ENCODE assay signal across 9 mouse cellular contexts in the genomic region with DNA sequence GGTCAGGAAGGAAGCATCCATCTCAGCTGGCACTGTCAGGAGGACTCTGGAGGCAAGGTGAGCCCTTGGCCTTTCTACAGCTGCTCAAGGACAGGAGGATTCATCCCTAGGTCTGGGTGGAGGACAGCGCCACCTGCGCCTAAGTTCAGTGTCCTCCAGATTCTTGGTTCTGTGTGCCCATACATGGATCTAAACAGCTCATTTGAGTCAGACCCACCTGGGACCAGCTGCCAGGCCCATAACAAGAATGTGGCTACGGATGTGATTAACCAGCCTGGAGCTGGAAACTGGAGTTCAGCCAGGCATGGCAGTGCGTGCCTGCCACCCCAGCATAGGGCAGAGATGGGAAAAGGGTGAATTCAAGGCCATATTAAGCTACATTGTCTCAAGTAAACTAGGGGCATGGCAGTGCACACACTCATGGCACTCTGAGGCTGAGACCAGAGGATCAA. TPM values are rescaled to one million over a fixed set of nuclear protein-coding genes. Genes with fewer than 3 reads are reported as not detected.
DNase-seq lines count a peak whose midpoint lies in the region; ATAC-seq and TF ChIP-seq lines count a peak whose summit lies in the region.
"Had no signal": no experiment of that assay in that cellular context is flagged by ENCODE, and none has a peak within 500 bp of the region (broad histone marks: within the 10 kb centered on the region; RNA-seq: fewer than 3 reads in every experiment).

No protein-coding gene starts in this region.

- peaks cover 100% of the 10 kb centered on the region for H3K79me2 ChIP-seq in C2C12 (ENCODE audit: control insufficient read depth, insufficient read depth)

- TF ChIP-seq POLR2A in cerebellum, adult 2 months (IDR thresholded peaks at IDR 0.05; ENCODE audit: borderline replicate concordance, insufficient read depth, low read length) = no peak

- TF ChIP-seq CTCF in C2C12 (IDR thresholded peaks at IDR 0.05; ENCODE audit: control insufficient read depth, insufficient read depth, insufficient read length) (peak; percentile 4), Patski (IDR thresholded peaks at IDR 0.05) (no peak)
- no peak for TF ChIP-seq CTCF in cerebellum, adult 2 months (IDR thresholded peaks at IDR 0.05; ENCODE audit: borderline replicate concordance, insufficient read depth, low read depth, low read length)

- in situ Hi-C loops in Patski (cut with MboI; ENCODE audit: low pct_unique_long_range_greater_than_20kb) = no loop called here

- ATAC-seq in Patski = peak; percentile 44
- ATAC-seq in intestine, embryonic 14.5 days (replicated peaks; ENCODE audit: low FRiP score, low TSS enrichment, low read depth) = peak; percentile 10; the same call in 1 of the 2 replicates

- WGBS in intestine, embryonic 14.5 days = 65% methylated on average over 4 of the region's 4 CpGs
- WGBS in midbrain, embryonic 10.5 days = 49% methylated on average over 4 of the region's 4 CpGs
- 51% methylated on average over 4 of the region's 4 CpGs for WGBS in cerebellum, adult 2 months

- no peaks in the 10 kb centered on the region for H3K9me3 ChIP-seq in intestine, embryonic 14.5 days (ENCODE audit: control insufficient read depth, low read length)
- H3K9me3 ChIP-seq in midbrain, embryonic 10.5 days (replicated peaks) = no peaks in the 10 kb centered on the region

- H3ac ChIP-seq in C2C12 (ENCODE audit: control insufficient read depth, insufficient read length, low read depth) = no peak overlapping the region

- H3K4me2 ChIP-seq in intestine, embryonic 14.5 days (ENCODE audit: low read length) = peak overlapping the region; percentile 9; the same call in 1 of the 2 replicates

- intact Hi-C loops in left cerebral cortex, postnatal 10 days (cut with DNase I) = no loop called here

- DNase-seq in Patski (ENCODE audit: low read depth, low spot score) = no peak
- no peak for DNase-seq in intestine, embryonic 14.5 days (ENCODE audit: low spot score)
- DNase-seq in midbrain, embryonic 10.5 days (ENCODE audit: low spot score) = no peak
- DNase-seq in left cerebral cortex, postnatal 10 days (ENCODE audit: extremely low spot score in 1 of 2, low spot score in 2 of 2) = no peak
- DNase-seq in cerebellum, adult 18-20 months = no peak
- DNase-seq in cerebellum, adult 2 months = no peak
- no peak for DNase-seq in frontal cortex, adult 2 months (ENCODE audit: extremely low spot score in 1 of 2, low spot score in 1 of 2)
- DNase-seq: adrenal gland, adult 8-10 months had no signal

- H3K4me3 ChIP-seq in C2C12 (ENCODE audit: insufficient read depth, poor library complexity, severe bottlenecking) = no peak overlapping the region
- H3K4me3 ChIP-seq in intestine, embryonic 14.5 days (ENCODE audit: low read depth, low read length) = no peak overlapping the region
- peak overlapping the region; percentile 41 for H3K4me3 ChIP-seq in midbrain, embryonic 10.5 days
- H3K4me3 ChIP-seq in cerebellum, adult 2 months (replicated peaks; ENCODE audit: insufficient read depth, low read depth, low read length) = no peak overlapping the region

- peaks cover 56% of the 10 kb centered on the region for H3K36me3 ChIP-seq in C2C12 (ENCODE audit: control insufficient read depth, insufficient read depth)
- H3K36me3 ChIP-seq in intestine, embryonic 14.5 days (ENCODE audit: control insufficient read depth, insufficient read depth, low read length) = no peaks in the 10 kb centered on the region
- H3K36me3 ChIP-seq in midbrain, embryonic 10.5 days = peaks cover 20% of the 10 kb centered on the region; the same call in 1 of the 2 replicates

- POLR2A ChIA-PET in Patski (lab: Charles Lee) = interaction anchor here (1.2 to 1.6 kb wide), 2 partner anchors 13 to 21 kb away, joined by 4 to 10 read pairs; no protein-coding TSS in a partner anchor

- H3K27me3 ChIP-seq in C2C12 (ENCODE audit: control insufficient read depth, insufficient read depth, insufficient read length) (no peaks in the 10 kb centered on the region), Patski (no peaks in the 10 kb centered on the region)
- H3K27me3 ChIP-seq in intestine, embryonic 14.5 days (replicated peaks; ENCODE audit: control insufficient read depth, insufficient read depth, low read length) = no peaks in the 10 kb centered on the region
- H3K27me3 ChIP-seq in midbrain, embryonic 10.5 days (ENCODE audit: low read depth, poor library complexity, severe bottlenecking) = no peaks in the 10 kb centered on the region
- no peaks in the 10 kb centered on the region for H3K27me3 ChIP-seq in cerebellum, adult 2 months (ENCODE audit: control insufficient read depth, insufficient read depth, low read length)

- H3K4me1 ChIP-seq in intestine, embryonic 14.5 days (replicated peaks; ENCODE audit: control insufficient read depth, insufficient read depth, low read length) = peaks cover 32% of the 10 kb centered on the region
- peaks cover 77% of the 10 kb centered on the region for H3K4me1 ChIP-seq in midbrain, embryonic 10.5 days
- H3K4me1 ChIP-seq in cerebellum, adult 2 months (ENCODE audit: control insufficient read depth, insufficient read depth, low read length) = no peaks in the 10 kb centered on the region

- CTCF ChIA-PET in Patski (lab: Charles Lee) = interaction anchor here (0.8 to 2.0 kb wide), 12 partner anchors 8 to 99 kb away, joined by 3 to 33 read pairs (median 4); no protein-coding TSS in a partner anchor

- no peak overlapping the region for H3K9ac ChIP-seq in intestine, embryonic 14.5 days (ENCODE audit: low read length)

- H3K79me3 ChIP-seq in C2C12 (ENCODE audit: low read depth) = peaks cover 79% of the 10 kb centered on the region

- H3K27ac ChIP-seq in intestine, embryonic 14.5 days (ENCODE audit: low read depth) = peak overlapping the region; percentile 12; the same call in 1 of the 2 replicates
- H3K27ac ChIP-seq in midbrain, embryonic 10.5 days (replicated peaks) = peak overlapping the region; percentile 86
- no peak overlapping the region for H3K27ac ChIP-seq in cerebellum, adult 2 months (ENCODE audit: insufficient read depth, low read length)

TF ChIP-seq in C2C12, 6 proteins besides CTCF, POLR2A, EP300 and RAD21:
- no peak for TF ChIP-seq USF1 (IDR thresholded peaks at IDR 0.05; ENCODE audit: low read depth)
- TF ChIP-seq MYOD1 (IDR thresholded peaks at IDR 0.05; ENCODE audit: control insufficient read depth, insufficient read length, low read depth) = peak; percentile 39
- no peak for TF ChIP-seq MYOG (IDR thresholded peaks at IDR 0.05; ENCODE audit: control insufficient read depth, extremely low read depth, insufficient read length)

RNA-seq across cellular contexts. Expression of gene Col18a1, which starts 14.8 kb away (rescaled TPM):
- 177 TPM for polyA plus RNA-seq in C2C12 (2012; fragmentation: generic; extraction: Trizol)
- 449 TPM for polyA plus RNA-seq in Patski (2021)
- polyA plus RNA-seq in intestine, embryonic 14.5 days (2014; fragmentation: Nextera tagmentation; extraction: Ambion mirVana) = 54.8 and 58.2 TPM in 2 replicates
- polyA plus RNA-seq in midbrain, embryonic 10.5 days (2016; fragmentation: Nextera tagmentation; extraction: Ambion mirVana) = 146 and 155 TPM in 2 replicates
- total RNA-seq in left cerebral cortex, postnatal 10 days (2021) = 10 to 100 TPM; 12.5 to 13.4 TPM
- polyA plus RNA-seq in cerebellum, adult 2 months (2012; rRNA removed) = 45.7 and 52.8 TPM in 2 replicates
- 3.4 and 3.8 TPM in 2 replicates for polyA plus RNA-seq in frontal cortex, adult 2 months (2012; rRNA removed)
